Mouse (Mus musculus) regulatory T cell (primary cell): ENCODE data around the gene Ltc4s.

Experiments used
- in situ Hi-C: fragments of 300-600 bp; cut with MboI, MseI; formaldehyde crosslinking; loops from one replicate; pipeline ENCODE4 v1.15.1; 2025; ENCODE audit warnings: high pct_unique_total_duplicates

Gene Ltc4s

GRCm38 (mm10) chr11:50248473-50249171, 10.2 kb upstream of the Ltc4s start:
- in situ Hi-C loops = loop anchor here (5.0 kb wide), 1 partner anchor 571 kb away; no protein-coding TSS in a partner anchor

GRCm38 (mm10) chr11:50245269-50245668, 6.9 kb upstream of the Ltc4s start:
- in situ Hi-C loops = loop anchor here (5.0 kb wide), 1 partner anchor 568 kb away; no protein-coding TSS in a partner anchor

GRCm38 (mm10) chr11:50243926-50244325, 5.5 kb upstream of the Ltc4s start:
- in situ Hi-C loops = no loop called here

- in situ Hi-C loops = no loop called here
Observed at GRCm38 (mm10) chr11:50240235-50240911, 2.0 kb upstream of the Ltc4s start.

GRCm38 (mm10) chr11:50238821-50239791, 690 bp upstream of the Ltc4s start:
- in situ Hi-C loops = no loop called here

GRCm38 (mm10) chr11:50236937-50237835, 1.2 kb downstream of the Ltc4s start:
- in situ Hi-C loops = no loop called here

- in situ Hi-C loops = no loop called here
Observed at GRCm38 (mm10) chr11:50236540-50236936, 1.9 kb downstream of the Ltc4s start.

GRCm38 (mm10) chr11:50234606-50235005, 3.8 kb downstream of the Ltc4s start:
- in situ Hi-C loops = loop anchor here (5.0 kb wide), 2 partner anchors 72 to 252 kb away; no protein-coding TSS in a partner anchor

GRCm38 (mm10) chr11:50233993-50234392, 4.4 kb downstream of the Ltc4s start:
- in situ Hi-C loops = loop anchor here (5.0 kb wide), 2 partner anchors 72 to 252 kb away; no protein-coding TSS in a partner anchor

- in situ Hi-C loops = loop anchor here (5.0 kb wide), 2 partner anchors 71 to 251 kb away; no protein-coding TSS in a partner anchor
Observed at GRCm38 (mm10) chr11:50233022-50233421, 5.4 kb downstream of the Ltc4s start.

GRCm38 (mm10) chr11:50231411-50231810, 7.0 kb downstream of the Ltc4s start:
- in situ Hi-C loops = loop anchor here (5.0 kb wide), 2 partner anchors 69 to 249 kb away; no protein-coding TSS in a partner anchor

GRCm38 (mm10) chr11:50230481-50231304, 7.7 kb downstream of the Ltc4s start:
- in situ Hi-C loops = loop anchor here (5.0 kb wide), 2 partner anchors 68 to 248 kb away; no protein-coding TSS in a partner anchor

- in situ Hi-C loops = no loop called here
Observed at GRCm38 (mm10) chr11:50229252-50229910, 9.0 kb downstream of the Ltc4s start.

- in situ Hi-C loops = no loop called here
Observed at GRCm38 (mm10) chr11:50228772-50229171, 9.6 kb downstream of the Ltc4s start.

- in situ Hi-C loops = no loop called here
Observed at GRCm38 (mm10) chr11:50227736-50228135, 10.7 kb downstream of the Ltc4s start.

GRCm38 (mm10) chr11:50227226-50227625, 11.2 kb downstream of the Ltc4s start:
- in situ Hi-C loops = no loop called here

GRCm38 (mm10) chr11:50226406-50226805, 12.0 kb downstream of the Ltc4s start:
- in situ Hi-C loops = no loop called here

GRCm38 (mm10) chr11:50225611-50226378, 12.6 kb downstream of the Ltc4s start:
- in situ Hi-C loops = no loop called here
